Mouse (Mus musculus) A20 (cell line): ENCODE measurements around the gene Eef1akmt2.
A peak's percentile ranks its signal among the peaks of the same experiment; 100 is the strongest.

Experiments used
- DNase-seq: peaks from one replicate; pipeline ENCODE4 v3.0.0-alpha.2; 2011; ENCODE audit warnings: low read depth, low spot score

Eef1akmt2 gene

GRCm38 (mm10) chr7:132810879-132811278 is 41.6 kb downstream of the Eef1akmt2 start:
- peak; percentile 90 for DNase-seq

- DNase-seq, result no peak
Measured at GRCm38 (mm10) chr7:132810368-132810767, 42.1 kb downstream of the Eef1akmt2 start.

- no peak for DNase-seq
Measured at GRCm38 (mm10) chr7:132809721-132810120, 42.8 kb downstream of the Eef1akmt2 start.

- DNase-seq, result no peak
Measured at GRCm38 (mm10) chr7:132808841-132809682, 43.4 kb downstream of the Eef1akmt2 start.

GRCm38 (mm10) chr7:132808051-132808796 is 44.2 kb downstream of the Eef1akmt2 start:
- no peak for DNase-seq

GRCm38 (mm10) chr7:132806926-132807857 is 45.3 kb downstream of the Eef1akmt2 start:
- DNase-seq, result no peak

GRCm38 (mm10) chr7:132806286-132806685 is 46.2 kb downstream of the Eef1akmt2 start:
- no peak for DNase-seq

GRCm38 (mm10) chr7:132804951-132805350 is 47.5 kb downstream of the Eef1akmt2 start:
- no peak for DNase-seq

- no peak for DNase-seq
Measured at GRCm38 (mm10) chr7:132804461-132804860, 48.0 kb downstream of the Eef1akmt2 start.

GRCm38 (mm10) chr7:132803962-132804361 is 48.5 kb downstream of the Eef1akmt2 start:
- DNase-seq, result no peak

GRCm38 (mm10) chr7:132803336-132803735 is 49.1 kb downstream of the Eef1akmt2 start:
- no peak for DNase-seq

- DNase-seq, result no peak
Measured at GRCm38 (mm10) chr7:132802691-132803090, 49.8 kb downstream of the Eef1akmt2 start.

- DNase-seq, result no peak
Measured at GRCm38 (mm10) chr7:132802066-132802465, 50.4 kb downstream of the Eef1akmt2 start.

- no peak for DNase-seq
Measured at GRCm38 (mm10) chr7:132801509-132801908, 51.0 kb downstream of the Eef1akmt2 start.

- no peak for DNase-seq
Measured at GRCm38 (mm10) chr7:132800868-132801267, 51.6 kb downstream of the Eef1akmt2 start.

- DNase-seq, result no peak
Measured at GRCm38 (mm10) chr7:132799119-132800016, 53.1 kb downstream of the Eef1akmt2 start.

GRCm38 (mm10) chr7:132795141-132795540 is 57.3 kb downstream of the Eef1akmt2 start:
- no peak for DNase-seq

- no peak for DNase-seq
Measured at GRCm38 (mm10) chr7:132793467-132793866, 59.0 kb downstream of the Eef1akmt2 start.

GRCm38 (mm10) chr7:132790447-132791219 is 61.8 kb downstream of the Eef1akmt2 start:
- DNase-seq, result no peak

- no peak for DNase-seq
Measured at GRCm38 (mm10) chr7:132788826-132789225, 63.6 kb downstream of the Eef1akmt2 start.
